Mouse (Mus musculus) skeletal muscle tissue, adult 2 months (tissue): Measurements from ENCODE around the gene Sept10.
"Not testable (repeated sequence)": the region's sequence is repeated elsewhere in the genome, so short reads cannot be mapped to it uniquely, and the experiment has no call there.

Source experiments
- DNase-seq: peaks from one replicate; pipeline ENCODE4 v3.0.0-alpha.2; 2012; ENCODE audit warnings: low read depth, low spot score

Gene Sept10

GRCm38 (mm10) chr10:59127637-59128036 is 94.0 kb downstream of the Sept10 start:
- no peak for DNase-seq

GRCm38 (mm10) chr10:59125497-59125896 is 96.2 kb downstream of the Sept10 start:
- no peak for DNase-seq

DNA sequence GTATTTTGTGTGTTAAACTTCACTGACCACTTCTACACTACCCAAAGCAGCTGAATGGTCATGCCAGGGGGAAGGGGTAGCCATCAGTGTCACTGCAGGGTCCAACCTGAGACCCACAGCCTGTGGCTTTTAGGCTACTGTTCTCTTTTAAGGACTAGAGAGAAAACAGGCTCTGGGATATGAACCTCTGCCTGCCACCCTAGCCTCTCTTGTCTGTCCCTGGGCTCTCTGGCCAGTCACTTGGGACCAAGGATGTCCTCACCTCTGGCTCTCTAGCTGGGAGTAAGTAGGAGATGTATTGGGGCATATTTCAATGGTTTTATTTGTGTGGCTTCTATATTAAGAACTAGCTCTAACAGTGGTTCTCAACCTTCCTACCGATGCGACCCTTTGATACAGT is 101.8 kb downstream of the Sept10 start:
- no peak for DNase-seq

- no peak for DNase-seq
Observed at GRCm38 (mm10) chr10:59119001-59119400, 102.6 kb downstream of the Sept10 start.

DNA sequence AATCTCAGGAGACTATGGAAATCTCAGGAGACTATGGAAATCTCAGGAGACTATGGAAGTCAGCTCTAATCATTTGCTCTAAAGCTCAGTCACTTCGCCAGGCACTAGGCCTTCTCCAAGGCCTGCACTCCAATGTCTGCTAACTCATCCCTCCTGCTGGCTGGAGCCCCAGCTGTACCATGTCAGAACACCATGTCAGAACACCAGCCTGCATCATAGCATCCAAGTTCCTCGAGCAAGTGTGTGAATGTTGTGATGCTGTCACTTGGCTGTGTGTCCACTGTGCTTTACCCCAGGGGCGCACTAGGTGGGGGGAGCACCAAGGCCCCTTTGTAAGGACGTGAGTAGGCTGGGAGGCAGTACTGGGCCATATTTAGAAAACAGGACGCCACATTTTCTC is 104.1 kb downstream of the Sept10 start:
- DNase-seq: no peak

DNA sequence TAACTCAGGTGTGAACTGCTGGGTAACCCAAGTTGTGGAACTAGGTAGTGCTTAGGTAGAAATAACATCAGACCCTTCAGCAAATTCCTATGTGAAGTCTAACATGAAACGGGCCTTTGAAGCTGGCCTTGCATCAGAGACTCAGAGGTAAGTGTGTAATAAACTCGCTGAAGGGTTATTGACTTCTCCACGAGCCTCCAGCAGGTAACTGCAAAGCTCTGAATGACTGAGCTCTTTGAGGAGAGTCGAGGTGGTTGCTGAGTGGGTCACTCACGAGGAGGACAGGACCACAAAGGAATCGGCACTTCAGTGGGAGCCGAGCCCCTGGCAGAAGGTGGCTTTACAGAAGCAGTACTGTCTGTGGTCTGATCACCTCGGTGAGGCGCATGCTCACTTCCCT is 105.3 kb downstream of the Sept10 start:
- no peak for DNase-seq

DNA sequence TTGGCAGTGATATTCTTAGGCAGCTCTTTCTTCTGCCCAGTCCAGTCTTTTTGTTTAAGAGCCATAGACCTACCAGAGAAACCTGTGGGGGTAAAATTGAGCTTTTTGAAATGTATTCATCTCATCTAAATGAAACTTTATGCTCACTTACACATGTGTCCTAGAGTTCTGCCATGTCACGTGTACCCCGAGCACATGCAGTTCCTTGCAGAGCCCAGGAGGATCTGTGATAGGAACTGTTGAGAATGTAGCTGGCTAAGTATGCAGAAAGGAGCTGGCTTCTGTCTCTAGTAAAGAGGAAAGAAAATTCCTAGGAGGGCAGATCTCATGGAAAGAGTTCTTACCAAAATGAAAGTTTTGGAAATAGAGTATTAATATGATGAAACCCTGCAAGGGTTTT is 106.0 kb downstream of the Sept10 start:
- DNase-seq: peak; percentile 61

- peak; percentile 32 for DNase-seq
Observed at GRCm38 (mm10) chr10:59114535-59115291, 106.9 kb downstream of the Sept10 start.

DNA sequence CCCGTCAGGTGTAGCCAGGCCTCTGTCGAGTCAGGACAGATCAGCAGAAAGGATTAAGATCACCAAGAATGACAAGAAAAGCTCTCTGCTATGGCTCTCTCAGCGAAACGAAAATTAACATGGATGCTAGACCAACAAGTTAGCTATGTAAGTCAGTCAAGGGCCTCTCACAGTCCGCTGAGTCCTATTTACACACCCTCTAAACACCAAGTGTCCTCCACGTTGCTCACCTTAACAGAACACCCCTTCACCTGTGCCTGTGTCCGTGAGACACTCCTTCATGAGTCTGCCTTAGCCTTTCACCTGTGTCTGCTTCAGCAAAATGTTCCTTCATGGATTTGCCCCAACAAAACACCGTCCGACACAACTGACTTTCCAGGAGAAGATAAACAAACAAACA is 108.3 kb downstream of the Sept10 start:
- no peak for DNase-seq

DNA sequence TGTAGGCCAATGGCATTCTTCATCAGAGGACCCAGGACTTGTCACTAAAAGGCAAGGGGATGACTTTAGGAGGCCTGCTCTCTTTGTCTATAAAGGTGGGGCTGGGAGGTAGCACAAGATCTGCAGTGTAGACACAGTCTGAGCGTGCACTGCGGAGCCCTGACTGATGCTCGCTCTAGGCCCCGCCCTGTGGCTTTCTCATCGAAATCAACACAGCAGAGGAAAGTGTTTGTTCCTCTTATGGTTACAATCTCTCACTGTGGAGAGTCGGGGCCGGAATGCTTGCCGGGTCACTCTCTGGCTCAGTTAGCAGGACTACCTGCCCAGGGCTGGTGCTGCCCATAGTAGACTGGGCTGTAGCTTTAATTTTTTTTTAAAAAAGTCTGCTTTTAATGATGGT is 108.9 kb downstream of the Sept10 start:
- DNase-seq: no peak

- DNase-seq: no peak
Observed at GRCm38 (mm10) chr10:59110386-59110785, 111.3 kb downstream of the Sept10 start.

- DNase-seq: peak; percentile 45
Observed at GRCm38 (mm10) chr10:59109015-59109414, 112.6 kb downstream of the Sept10 start.

- no peak for DNase-seq
Observed at GRCm38 (mm10) chr10:59106644-59107043, 115.0 kb downstream of the Sept10 start.

GRCm38 (mm10) chr10:59105885-59106284 is 115.8 kb downstream of the Sept10 start:
- no peak for DNase-seq

DNA sequence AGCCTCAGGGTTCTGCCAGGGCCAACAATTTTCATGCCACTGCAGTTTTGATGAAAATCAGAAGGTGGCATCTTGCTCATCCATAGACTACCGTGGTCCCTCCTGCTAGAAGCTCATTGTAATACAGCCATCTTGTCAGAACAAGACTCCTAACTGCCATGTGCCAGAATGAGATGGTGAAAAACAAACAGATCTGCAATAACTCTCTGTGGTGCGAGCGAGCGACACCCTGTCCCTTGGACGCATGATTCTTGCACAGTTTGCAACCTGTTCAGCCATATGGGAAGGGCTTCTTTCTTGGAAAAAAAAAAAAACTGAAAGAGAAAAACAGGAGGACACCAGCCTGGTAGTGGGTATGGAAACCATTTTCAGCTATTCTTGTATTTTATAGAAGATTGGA is 117.0 kb downstream of the Sept10 start:
- no peak for DNase-seq

DNA sequence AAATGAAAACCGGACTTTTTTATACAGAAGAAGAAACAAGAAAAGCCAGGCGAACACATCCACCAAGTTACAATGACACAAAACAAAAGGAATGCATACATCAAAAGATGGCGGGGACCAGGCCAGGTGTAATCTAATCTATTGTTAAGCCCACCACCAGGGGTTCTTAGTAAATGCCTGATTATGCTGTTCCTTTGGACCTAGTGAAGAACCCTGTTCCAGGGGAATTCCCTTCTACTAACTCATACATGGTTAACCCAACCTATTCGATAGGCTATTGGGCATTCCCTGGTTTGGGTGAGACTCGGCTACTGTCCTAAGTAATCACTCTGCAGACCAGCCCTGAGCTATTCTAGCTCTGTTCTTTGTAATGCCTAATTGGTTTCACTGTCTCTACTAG is 118.6 kb downstream of the Sept10 start:
- DNase-seq: not testable (repeated sequence)

- no peak for DNase-seq
Observed at GRCm38 (mm10) chr10:59091988-59092387, 129.7 kb downstream of the Sept10 start.
